Mouse (Mus musculus) neural tube, embryonic 14.5 days (tissue): ENCODE measurements at regions not wholly inside any gene's neighbourhood (a gene's known extent, or its start where the extent isn't known, plus 50 kb on each side); places are given as distances from the start of the nearest gene placed in this dataset.
A peak's percentile ranks its signal among the peaks of the same experiment; 100 is the strongest.

Source experiments
- ATAC-seq: fragments of 200-750 bp; cut with Nextera tagmentation; 2 replicates; pipeline ENCODE4 v1.8.0; 2017; ENCODE audit warnings: low read depth, mild to moderate bottlenecking, moderate TSS enrichment, moderate library complexity
- H3K27ac ChIP-seq: fragments of 300-500 bp; sonication (generic); 2 replicates; pipeline ENCODE4 v1.5.1; 2014; ENCODE audit warnings: low read depth, mild to moderate bottlenecking, control low read depth, low read length, moderate library complexity, mixed read lengths
- H3K27me3 ChIP-seq: fragments of 300-500 bp; sonication (generic); 2 replicates; pipeline ENCODE4 v1.6.1; 2014; ENCODE audit warnings: low read length; ENCODE audit not compliant: control insufficient read depth, insufficient read depth
- H3K36me3 ChIP-seq: fragments of 300-500 bp; sonication (generic); 2 replicates; pipeline ENCODE4 v1.6.1; 2014; ENCODE audit warnings: low read length, mixed read lengths; ENCODE audit not compliant: control insufficient read depth, insufficient read depth
- H3K4me1 ChIP-seq: fragments of 300-500 bp; sonication (generic); 2 replicates; pipeline ENCODE4 v1.6.1; 2014; ENCODE audit warnings: low read length; ENCODE audit not compliant: control insufficient read depth, insufficient read depth
- H3K4me2 ChIP-seq: fragments of 300-500 bp; sonication (generic); 2 replicates; pipeline ENCODE4 v1.6.1; 2014; ENCODE audit warnings: mild to moderate bottlenecking, low read depth, low read length, control low read depth
- H3K4me3 ChIP-seq: fragments of 300-500 bp; sonication (generic); 2 replicates; pipeline ENCODE4 v1.5.1; 2014; ENCODE audit warnings: low read depth, low read length, control low read depth, mixed read lengths
- H3K9ac ChIP-seq: fragments of 300-500 bp; sonication (generic); replicated peaks from 2 replicates; pipeline ENCODE4 v1.6.1; 2014; ENCODE audit warnings: low read depth, mild to moderate bottlenecking, control low read depth, low read length, mixed read lengths
- H3K9me3 ChIP-seq: fragments of 300-500 bp; sonication (generic); 2 replicates; pipeline ENCODE4 v1.6.1; 2016; ENCODE audit warnings: low read length; ENCODE audit not compliant: control insufficient read depth
- WGBS: fragments of 180-500 bp; shearing (Covaris S2); extraction: QIAGEN DNeasy Blood & Tissue Kit; methylation state at CpG from one replicate; pipeline ENCODE4 v1.1.7; 2014; 5-methylcytosine and 5-hydroxymethylcytosine counted together

DNA sequence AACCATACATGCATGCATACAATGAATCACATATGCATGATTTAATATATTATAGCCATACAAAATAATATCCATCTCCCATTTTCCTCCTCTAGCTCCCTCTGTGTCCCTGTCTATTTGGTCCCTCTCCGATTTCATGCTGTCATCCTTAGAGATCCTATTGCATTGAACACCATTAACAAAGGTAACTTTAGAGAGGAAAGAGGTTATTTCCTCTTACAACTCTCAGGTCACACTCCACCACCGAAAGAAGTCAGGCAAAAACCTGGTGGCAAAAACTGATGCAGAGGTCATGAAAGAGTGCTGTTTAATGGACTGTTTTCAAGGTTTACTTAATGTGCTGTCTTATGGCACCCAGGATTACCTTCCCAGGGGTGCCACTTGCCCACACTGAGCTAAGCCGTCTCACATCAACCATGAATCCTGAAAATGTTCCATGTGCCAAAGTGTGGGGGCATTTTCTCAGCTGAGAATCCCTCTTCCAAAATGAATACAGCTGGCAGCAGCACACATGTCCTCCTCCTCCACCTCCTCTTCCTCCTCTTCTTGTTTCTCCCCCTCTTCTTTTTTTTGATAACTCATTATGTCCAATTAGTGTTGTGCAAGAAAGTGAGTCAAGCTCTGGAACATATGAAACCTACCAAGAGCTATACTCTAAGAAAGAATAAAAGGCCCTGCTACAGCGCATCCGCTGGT lies 212.4 kb downstream of the Efhb start:
- no peak overlapping the region for H3K4me3 ChIP-seq
- no peaks in the 10 kb centered on the region for H3K36me3 ChIP-seq
- no peak for ATAC-seq
- no peak overlapping the region for H3K4me2 ChIP-seq
- H3K4me1 ChIP-seq = no peaks in the 10 kb centered on the region
- H3K27ac ChIP-seq = no peak overlapping the region
- WGBS = 91% methylated on average over 5 of the region's 5 CpGs
- H3K9me3 ChIP-seq = no peaks in the 10 kb centered on the region
- H3K9ac ChIP-seq = no peak overlapping the region
- H3K27me3 ChIP-seq = no peaks in the 10 kb centered on the region

DNA sequence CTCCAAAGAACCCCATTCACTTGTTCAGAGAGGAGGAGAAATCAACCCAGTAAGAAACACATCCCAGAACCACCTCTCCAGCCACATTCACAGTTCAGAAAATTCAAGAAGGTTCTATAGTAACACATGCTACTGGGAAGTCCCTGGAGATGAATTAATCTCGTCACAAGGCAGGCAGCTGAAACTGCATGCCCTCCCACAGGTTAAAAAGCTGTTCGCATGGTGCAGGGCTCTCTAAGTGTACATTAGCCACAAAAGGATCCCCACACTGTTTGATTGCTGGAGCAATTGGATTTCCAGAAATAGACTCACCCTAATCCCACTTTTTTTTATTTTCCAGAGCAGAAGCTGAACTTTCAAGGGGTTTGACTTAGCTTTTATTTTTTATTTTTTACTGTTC lies 214.6 kb downstream of the Efhb start:
- no peak overlapping the region for H3K9ac ChIP-seq
- H3K4me1 ChIP-seq = no peaks in the 10 kb centered on the region
- no peak overlapping the region for H3K4me2 ChIP-seq
- no peak overlapping the region for H3K4me3 ChIP-seq
- no peaks in the 10 kb centered on the region for H3K27me3 ChIP-seq
- WGBS = 38% methylated on average over 2 of the region's 2 CpGs
- H3K9me3 ChIP-seq = no peaks in the 10 kb centered on the region
- no peak for ATAC-seq
- H3K36me3 ChIP-seq = no peaks in the 10 kb centered on the region
- no peak overlapping the region for H3K27ac ChIP-seq

DNA sequence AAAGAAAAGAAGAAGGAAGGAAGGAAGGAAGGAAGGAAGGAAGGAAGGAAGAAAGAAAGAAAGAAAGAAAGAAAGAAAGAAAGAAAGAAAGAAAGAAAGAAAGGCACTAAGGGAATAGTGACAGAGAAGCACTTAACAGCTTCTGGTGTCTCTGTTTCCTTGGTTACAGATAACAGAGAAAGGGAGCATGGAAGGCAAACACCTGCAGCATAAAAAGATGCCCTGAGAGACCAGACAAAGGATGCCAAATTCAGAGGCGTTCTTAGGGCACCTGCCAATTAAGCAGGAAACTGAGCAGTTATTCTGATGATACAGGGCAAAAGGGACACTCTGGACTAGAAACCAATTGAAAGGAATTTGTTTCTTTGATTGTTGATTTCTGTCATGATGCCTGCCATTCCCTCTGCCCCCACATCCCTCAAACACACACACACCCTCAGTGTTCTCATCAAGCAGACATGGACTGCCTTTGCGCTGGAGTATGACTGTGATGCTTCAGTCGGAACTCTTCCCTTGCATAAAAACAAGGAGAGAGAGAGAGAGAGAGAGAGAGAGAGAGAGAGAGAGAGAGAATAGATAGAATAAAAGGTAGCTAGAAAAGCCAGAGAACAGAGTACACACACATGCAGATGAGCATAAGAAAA lies 215.4 kb downstream of the Efhb start:
- Histone ChIP-seq H3K27me3 (no peaks in the 10 kb centered on the region), H3K9me3 (no peaks in the 10 kb centered on the region), H3K4me3 (no peak overlapping the region), H3K36me3 (no peaks in the 10 kb centered on the region), H3K27ac (no peak overlapping the region), H3K4me1 (no peaks in the 10 kb centered on the region), H3K9ac (no peak overlapping the region), H3K4me2 (no peak overlapping the region)
- ATAC-seq = no peak
- 58% methylated on average over 3 of the region's 3 CpGs for WGBS

GRCm38 (mm10) chr17:53210416-53210772 lies 252.7 kb downstream of the Efhb start:
- Histone ChIP-seq H3K27ac (no peak overlapping the region), H3K9ac (no peak overlapping the region), H3K4me2 (no peak overlapping the region), H3K27me3 (no peaks in the 10 kb centered on the region), H3K36me3 (no peaks in the 10 kb centered on the region), H3K4me1 (no peaks in the 10 kb centered on the region), H3K9me3 (no peaks in the 10 kb centered on the region), H3K4me3 (no peak overlapping the region)
- peak; percentile 41; the same call in 1 of the 2 replicates for ATAC-seq

- Histone ChIP-seq H3K4me2 (no peak overlapping the region), H3K4me3 (no peak overlapping the region), H3K36me3 (no peaks in the 10 kb centered on the region), H3K27ac (no peak overlapping the region), H3K9me3 (no peaks in the 10 kb centered on the region), H3K4me1 (no peaks in the 10 kb centered on the region), H3K9ac (no peak overlapping the region), H3K27me3 (no peaks in the 10 kb centered on the region)
- WGBS = 6% methylated on average over 7 of the region's 7 CpGs
- peak; percentile 68 for ATAC-seq
Measured at GRCm38 (mm10) chr17:53209720-53210415, 253.3 kb downstream of the Efhb start.
